Mouse (Mus musculus) liver, embryonic 11.5 days (tissue): ENCODE measurements at regions not wholly inside any gene's neighbourhood (a gene's known extent, or its start where the extent isn't known, plus 50 kb on each side); places are given as distances from the start of the nearest gene placed in this dataset.

Experiments used
- ATAC-seq: fragments of 200-750 bp; cut with Nextera tagmentation; replicated peaks from 2 replicates; pipeline ENCODE4 v1.8.0; 2017; ENCODE audit warnings: moderate number of reproducible peaks, mild to moderate bottlenecking, moderate TSS enrichment, moderate library complexity; ENCODE audit not compliant: low FRiP score
- DNase-seq: peaks from one replicate; pipeline ENCODE4 v3.0.0-alpha.2; 2017; ENCODE audit warnings: low spot score
- H3K27ac ChIP-seq: fragments of 300-500 bp; sonication (generic); 2 replicates; pipeline ENCODE4 v1.5.1; 2014; ENCODE audit warnings: mild to moderate bottlenecking, low read depth, low read length, control low read depth
- H3K27me3 ChIP-seq: fragments of 300-500 bp; sonication (generic); replicated peaks from 2 replicates; pipeline ENCODE4 v1.6.1; 2014; ENCODE audit warnings: low read length, mixed read lengths; ENCODE audit not compliant: control insufficient read depth, insufficient read depth
- H3K36me3 ChIP-seq: fragments of 300-500 bp; sonication (generic); 2 replicates; pipeline ENCODE4 v1.6.1; 2014; ENCODE audit warnings: mild to moderate bottlenecking, low read length, moderate library complexity, mixed read lengths; ENCODE audit not compliant: control insufficient read depth, insufficient read depth
- H3K4me1 ChIP-seq: fragments of 300-500 bp; sonication (generic); replicated peaks from 2 replicates; pipeline ENCODE4 v1.6.1; 2014; ENCODE audit warnings: low read length, mixed read lengths; ENCODE audit not compliant: control insufficient read depth, insufficient read depth
- H3K4me2 ChIP-seq: fragments of 300-500 bp; sonication (generic); 2 replicates; pipeline ENCODE4 v1.6.1; 2014; ENCODE audit warnings: mild to moderate bottlenecking, control low read depth, moderate library complexity
- H3K4me3 ChIP-seq: fragments of 300-500 bp; sonication (generic); 2 replicates; pipeline ENCODE4 v1.5.1; 2014; ENCODE audit warnings: low read depth, low read length, control low read depth
- H3K9ac ChIP-seq: fragments of 300-500 bp; sonication (generic); 2 replicates; pipeline ENCODE4 v1.6.1; 2014; ENCODE audit warnings: low read depth, low read length, control low read depth
- H3K9me3 ChIP-seq: fragments of 300-500 bp; sonication (generic); 2 replicates; pipeline ENCODE4 v1.6.1; 2016; ENCODE audit warnings: low read length, inconsistent platforms, mixed read lengths; ENCODE audit not compliant: control insufficient read depth
- WGBS: fragments of 180-500 bp; shearing (Covaris S2); extraction: QIAGEN DNeasy Blood & Tissue Kit; methylation state at CpG from one replicate; pipeline ENCODE4 v1.1.7; 2014; 5-methylcytosine and 5-hydroxymethylcytosine counted together

DNA sequence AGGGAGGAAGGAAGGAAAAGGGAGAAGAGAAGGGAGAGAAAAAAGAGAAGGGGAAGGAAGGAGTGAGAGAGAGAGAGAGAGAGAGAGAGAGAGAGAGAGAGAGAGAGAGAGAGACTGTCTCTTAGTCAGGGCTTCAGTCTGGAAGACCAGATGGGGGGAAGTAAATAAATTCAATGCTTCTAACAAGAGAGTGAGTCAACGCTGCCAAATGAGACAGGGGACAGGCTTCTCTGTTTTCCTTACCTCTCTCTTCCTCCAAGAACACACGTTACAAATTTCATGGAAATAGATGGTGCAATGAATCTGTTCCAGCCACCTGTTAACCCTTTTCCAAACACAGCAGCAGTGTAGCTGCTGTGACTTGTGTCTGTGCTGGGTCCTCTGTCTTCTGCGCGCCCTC, 85.1 kb upstream of the Gdnf start:
- 61% methylated on average over 4 of the region's 4 CpGs for WGBS
- no peak for ATAC-seq

DNA sequence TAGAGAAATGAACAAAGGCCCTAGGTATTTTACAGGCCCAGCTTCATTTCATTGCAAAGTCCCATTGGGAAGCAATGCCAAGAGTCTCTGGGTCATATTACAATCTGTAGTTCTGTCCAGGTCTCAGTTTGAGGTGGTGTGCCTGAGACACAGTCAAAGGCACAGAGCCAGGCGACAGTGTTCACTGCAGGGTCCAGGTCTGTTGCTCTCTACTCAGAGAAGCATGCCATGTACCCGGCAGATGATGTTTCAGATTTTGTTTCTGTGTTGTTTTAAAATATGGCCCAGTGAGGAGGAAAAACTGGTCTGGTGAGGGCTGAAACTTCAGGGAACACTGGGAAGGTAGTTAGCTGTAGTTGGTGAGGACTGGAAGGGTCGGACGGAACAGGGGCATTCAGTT, 63.1 kb upstream of the Gdnf start:
- ATAC-seq (no peak), DNase-seq (no peak)
- Histone ChIP-seq H3K9ac (no peak overlapping the region), H3K4me1 (no peaks in the 10 kb centered on the region), H3K4me3 (no peak overlapping the region), H3K4me2 (no peak overlapping the region), H3K27ac (no peak overlapping the region), H3K36me3 (no peaks in the 10 kb centered on the region), H3K27me3 (no peaks in the 10 kb centered on the region), H3K9me3 (no peaks in the 10 kb centered on the region)
- WGBS, result 86% methylated on average over 4 of the region's 4 CpGs

More for the DNA sequence above, 85.1 kb upstream of the Gdnf start:
- Histone ChIP-seq H3K4me1 (no peaks in the 10 kb centered on the region), H3K27me3 (no peaks in the 10 kb centered on the region), H3K4me2 (no peak overlapping the region), H3K9me3 (no peaks in the 10 kb centered on the region), H3K36me3 (no peaks in the 10 kb centered on the region), H3K4me3 (no peak overlapping the region), H3K27ac (no peak overlapping the region), H3K9ac (no peak overlapping the region)
- no peak for DNase-seq

DNA sequence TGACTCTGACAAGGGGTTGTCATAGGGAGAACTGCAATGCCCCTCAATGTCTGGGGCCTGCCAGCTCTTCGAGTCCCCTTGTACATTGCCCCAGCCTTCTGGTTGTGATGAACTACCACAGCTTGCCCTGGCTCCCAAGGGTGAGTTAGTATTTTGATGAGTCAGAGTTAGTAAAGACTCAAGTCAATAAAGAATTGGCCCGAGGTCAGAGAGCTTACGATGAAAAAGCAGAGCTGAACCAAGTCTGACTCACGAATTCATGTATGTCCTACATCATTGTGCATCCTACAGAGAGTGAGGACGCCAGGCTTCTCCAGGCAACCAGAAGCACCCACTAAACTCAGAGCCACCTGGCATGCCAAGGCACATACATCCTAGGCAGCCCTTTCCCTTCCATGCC, 60.2 kb upstream of the Gdnf start:
- Histone ChIP-seq H3K4me1 (no peaks in the 10 kb centered on the region), H3K9me3 (no peaks in the 10 kb centered on the region), H3K36me3 (no peaks in the 10 kb centered on the region), H3K4me3 (no peak overlapping the region), H3K27me3 (no peaks in the 10 kb centered on the region), H3K27ac (no peak overlapping the region), H3K9ac (no peak overlapping the region), H3K4me2 (no peak overlapping the region)
- no peak for ATAC-seq
- 84% methylated on average over 5 of the region's 5 CpGs for WGBS
- no peak for DNase-seq
